Mouse (Mus musculus): ENCODE data around the gene Acot4. TPM values are rescaled to one million over a fixed set of nuclear protein-coding genes. Genes with fewer than 3 reads are reported as not detected.
"Not testable (repeated sequence)": the region's sequence is repeated elsewhere in the genome, so short reads cannot be mapped to it uniquely, and the experiment has no call there.

The Acot4 gene
- polyA plus RNA-seq, 1 experiment from 2014 or later, result 10.0 TPM

- 51% methylated on average over 5 of the region's 5 CpGs for WGBS (ENCODE audit: insufficient replicate concordance)
- Histone ChIP-seq H3K4me3 (ENCODE audit: low read depth, low read length) (no peak overlapping the region), H3K4me2 (ENCODE audit: low read depth, low read length) (no peak overlapping the region), H3K9ac (ENCODE audit: low read depth, low read length) (no peak overlapping the region), H3K27me3 (ENCODE audit: control insufficient read depth, insufficient read depth, low read depth, low read length) (peaks cover 5% of the 10 kb centered on the region; the same call in 1 of the 2 replicates), H3K36me3 (ENCODE audit: control insufficient read depth, insufficient read depth) (no peaks in the 10 kb centered on the region), H3K27ac (ENCODE audit: low read length) (peak overlapping the region; percentile 52; the same call in 1 of the 2 replicates), H3K9me3 (replicated peaks; ENCODE audit: control insufficient read depth, low read length) (no peaks in the 10 kb centered on the region), H3K4me1 (ENCODE audit: control insufficient read depth, low read depth, low read length) (peaks cover 2% of the 10 kb centered on the region; the same call in 1 of the 2 replicates)
- ATAC-seq (ENCODE audit: low read depth), result peak; percentile 67
These were observed 4.1 kb downstream of the Acot4 start for GRCm38 (mm10) chr12:84042248-84042647.

GRCm38 (mm10) chr12:84044045-84044444, 5.9 kb downstream of the Acot4 start:
- 0 out of 2 replicates have a peak, but pooled peaks have one; percentile 25 for ATAC-seq (ENCODE audit: low read depth)
- Histone ChIP-seq H3K9ac (ENCODE audit: low read depth, low read length) (no peak overlapping the region), H3K9me3 (replicated peaks; ENCODE audit: control insufficient read depth, low read length) (no peaks in the 10 kb centered on the region), H3K4me3 (ENCODE audit: low read depth, low read length) (no peak overlapping the region), H3K4me1 (ENCODE audit: control insufficient read depth, low read depth, low read length) (peaks cover 2% of the 10 kb centered on the region; the same call in 1 of the 2 replicates), H3K27ac (ENCODE audit: low read length) (no peak overlapping the region), H3K36me3 (ENCODE audit: control insufficient read depth, insufficient read depth) (no peaks in the 10 kb centered on the region), H3K27me3 (ENCODE audit: control insufficient read depth, insufficient read depth, low read depth, low read length) (no peaks in the 10 kb centered on the region), H3K4me2 (ENCODE audit: low read depth, low read length) (no peak overlapping the region)
- whole genome bisulfite sequencing (ENCODE audit: insufficient replicate concordance), result 37% methylated on average over 2 of the region's 2 CpGs

DNA sequence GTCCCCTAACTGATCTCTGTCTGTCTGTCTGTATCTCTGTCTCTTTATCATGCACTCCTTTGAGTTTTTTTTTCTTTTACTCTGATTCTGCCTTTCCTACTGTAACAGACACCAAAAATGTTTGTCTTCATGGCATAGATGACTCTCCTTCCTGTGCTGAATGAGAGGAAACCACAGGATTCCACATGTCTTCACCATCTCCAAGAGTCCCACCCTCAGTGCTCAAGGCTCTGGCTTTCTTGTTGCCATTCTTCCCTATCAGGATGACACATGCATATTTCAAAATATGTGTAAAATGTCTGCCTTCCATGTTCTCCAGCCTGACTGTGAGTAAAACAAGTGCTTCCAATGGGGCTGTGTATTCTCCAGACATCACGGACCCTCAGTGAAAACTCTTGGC, 8.7 kb downstream of the Acot4 start:
- H3K9ac ChIP-seq (ENCODE audit: low read depth, low read length), result no peak overlapping the region

DNA sequence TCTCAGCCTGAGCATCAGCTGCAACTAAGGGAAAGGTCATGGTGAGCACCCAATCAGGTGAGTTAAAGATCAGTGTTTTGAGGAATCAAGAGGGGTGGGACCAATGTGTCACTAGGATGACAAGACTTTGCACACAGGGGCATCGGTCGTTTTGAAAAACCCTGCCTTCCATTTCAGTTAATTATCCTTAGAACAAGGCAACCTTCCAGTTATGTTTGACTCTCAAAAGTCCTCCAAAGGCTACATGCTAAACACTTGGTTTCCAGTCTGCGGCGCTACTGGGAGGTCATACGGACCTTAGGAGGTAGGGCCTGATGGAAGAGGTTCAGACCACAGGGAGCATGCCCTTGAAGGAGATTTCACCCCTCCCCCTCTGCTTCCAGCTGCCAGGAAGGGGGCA, 12.6 kb downstream of the Acot4 start:
- H3K4me1 ChIP-seq (ENCODE audit: control insufficient read depth, low read depth, low read length); H3K4me3 ChIP-seq (ENCODE audit: low read depth, low read length); H3K9ac ChIP-seq (ENCODE audit: low read depth, low read length); H3K36me3 ChIP-seq (ENCODE audit: control insufficient read depth, insufficient read depth); ATAC-seq (ENCODE audit: low read depth); H3K4me2 ChIP-seq (ENCODE audit: low read depth, low read length); H3K9me3 ChIP-seq (replicated peaks; ENCODE audit: control insufficient read depth, low read length); H3K27ac ChIP-seq (ENCODE audit: low read length): not testable (repeated sequence)
- WGBS (ENCODE audit: insufficient replicate concordance), result 64% methylated on average over 5 of the region's 5 CpGs
- peaks cover 20% of the 10 kb centered on the region for H3K27me3 ChIP-seq (ENCODE audit: control insufficient read depth, insufficient read depth, low read depth, low read length)

More for the DNA sequence above, 8.7 kb downstream of the Acot4 start:
- WGBS (ENCODE audit: insufficient replicate concordance), result 73% methylated on average over 1 of the region's 1 CpGs
- H3K9me3 ChIP-seq (replicated peaks; ENCODE audit: control insufficient read depth, low read length), result no peaks in the 10 kb centered on the region
- H3K4me1 ChIP-seq (ENCODE audit: control insufficient read depth, low read depth, low read length), result peaks cover 2% of the 10 kb centered on the region; the same call in 1 of the 2 replicates
- no peak overlapping the region for H3K4me2 ChIP-seq (ENCODE audit: low read depth, low read length)
- H3K36me3 ChIP-seq (ENCODE audit: control insufficient read depth, insufficient read depth), result no peaks in the 10 kb centered on the region
- H3K27ac ChIP-seq (ENCODE audit: low read length), result no peak overlapping the region
- no peak for ATAC-seq (ENCODE audit: low read depth)
- H3K4me3 ChIP-seq (ENCODE audit: low read depth, low read length), result no peak overlapping the region
- no peaks in the 10 kb centered on the region for H3K27me3 ChIP-seq (ENCODE audit: control insufficient read depth, insufficient read depth, low read depth, low read length)

GRCm38 (mm10) chr12:84051937-84052474, 13.8 kb downstream of the Acot4 start, which contains the start of gene Acot3:
Gene Acot3, plus strand, starts transcription at chr12:84052144.
- no peak within 1 kb of the TSS for H3K9ac ChIP-seq (ENCODE audit: low read depth, low read length)
- peak within 1 kb of the TSS; percentile 41 for H3K4me2 ChIP-seq (ENCODE audit: low read depth, low read length)

GRCm38 (mm10) chr12:84052609-84053008, 14.4 kb downstream of the Acot4 start:
- no peak for ATAC-seq (ENCODE audit: low read depth)
- peak overlapping the region; percentile 51 for H3K4me3 ChIP-seq (ENCODE audit: low read depth, low read length)
- peaks cover 20% of the 10 kb centered on the region for H3K27me3 ChIP-seq (ENCODE audit: control insufficient read depth, insufficient read depth, low read depth, low read length)
- 52% methylated on average over 7 of the region's 7 CpGs for WGBS (ENCODE audit: insufficient replicate concordance)
- H3K4me2 ChIP-seq (ENCODE audit: low read depth, low read length), result peak overlapping the region; percentile 41
- no peaks in the 10 kb centered on the region for H3K9me3 ChIP-seq (replicated peaks; ENCODE audit: control insufficient read depth, low read length)
- H3K36me3 ChIP-seq (ENCODE audit: control insufficient read depth, insufficient read depth), result no peaks in the 10 kb centered on the region
- no peak overlapping the region for H3K9ac ChIP-seq (ENCODE audit: low read depth, low read length)
- H3K27ac ChIP-seq (ENCODE audit: low read length), result peak overlapping the region; percentile 12; the same call in 1 of the 2 replicates
- H3K4me1 ChIP-seq (ENCODE audit: control insufficient read depth, low read depth, low read length), result no peaks in the 10 kb centered on the region

More at GRCm38 (mm10) chr12:84051937-84052474, 13.8 kb downstream of the Acot4 start, which contains the start of gene Acot3:
- Histone ChIP-seq H3K4me1 (ENCODE audit: control insufficient read depth, low read depth, low read length) (no peaks in the 10 kb centered on the region), H3K4me3 (ENCODE audit: low read depth, low read length) (peak within 1 kb of the TSS; percentile 51), H3K27ac (ENCODE audit: low read length) (peak within 1 kb of the TSS; percentile 12), H3K36me3 (ENCODE audit: control insufficient read depth, insufficient read depth) (no peaks in the 10 kb centered on the region), H3K9me3 (replicated peaks; ENCODE audit: control insufficient read depth, low read length) (no peaks in the 10 kb centered on the region), H3K27me3 (ENCODE audit: control insufficient read depth, insufficient read depth, low read depth, low read length) (peaks cover 20% of the 10 kb centered on the region)
- ATAC-seq (ENCODE audit: low read depth), result 0 out of 2 replicates have a peak, but pooled peaks have one; percentile 30
- WGBS (ENCODE audit: insufficient replicate concordance), result 22% methylated on average over 5 of the region's 5 CpGs

- Histone ChIP-seq H3K9ac (ENCODE audit: low read depth, low read length) (no peak overlapping the region), H3K4me2 (ENCODE audit: low read depth, low read length) (peak overlapping the region; percentile 52), H3K9me3 (replicated peaks; ENCODE audit: control insufficient read depth, low read length) (no peaks in the 10 kb centered on the region), H3K4me1 (ENCODE audit: control insufficient read depth, low read depth, low read length) (no peaks in the 10 kb centered on the region), H3K27me3 (ENCODE audit: control insufficient read depth, insufficient read depth, low read depth, low read length) (peaks cover 20% of the 10 kb centered on the region), H3K4me3 (ENCODE audit: low read depth, low read length) (peak overlapping the region; percentile 51), H3K27ac (ENCODE audit: low read length) (peak overlapping the region; percentile 26), H3K36me3 (ENCODE audit: control insufficient read depth, insufficient read depth) (no peaks in the 10 kb centered on the region)
- WGBS (ENCODE audit: insufficient replicate concordance), result 10% methylated on average over 16 of the region's 16 CpGs
- ATAC-seq (ENCODE audit: low read depth), result peak; percentile 30; the same call in 1 of the 2 replicates
These were observed 15.0 kb downstream of the Acot4 start for GRCm38 (mm10) chr12:84053173-84053572.

GRCm38 (mm10) chr12:84053679-84054391, 15.7 kb downstream of the Acot4 start:
- H3K27ac ChIP-seq (ENCODE audit: low read length), result peak overlapping the region; percentile 26

DNA sequence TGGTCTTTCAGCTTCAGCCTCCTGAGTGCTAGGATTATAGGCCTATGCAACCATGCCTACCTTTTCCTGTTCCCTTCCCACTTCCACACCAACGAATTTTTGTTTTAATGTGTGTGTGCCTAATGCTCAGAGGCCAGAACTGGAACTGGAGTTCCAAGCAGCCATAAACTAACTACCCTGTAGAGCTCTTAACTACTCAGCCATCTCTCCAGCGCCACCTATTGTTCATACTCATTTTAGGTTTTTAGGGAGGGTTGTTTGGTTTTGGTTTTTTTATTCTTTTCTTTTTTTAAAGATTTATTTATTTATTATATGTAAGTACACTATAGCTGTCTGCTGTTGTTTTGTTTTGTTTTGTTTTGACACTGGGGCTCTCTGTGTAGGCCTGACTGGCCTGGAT, 22.8 kb downstream of the Acot4 start:
- Histone ChIP-seq H3K4me2 (ENCODE audit: low read depth, low read length) (no peak overlapping the region), H3K9me3 (replicated peaks; ENCODE audit: control insufficient read depth, low read length) (no peaks in the 10 kb centered on the region), H3K9ac (ENCODE audit: low read depth, low read length) (no peak overlapping the region), H3K36me3 (ENCODE audit: control insufficient read depth, insufficient read depth) (no peaks in the 10 kb centered on the region), H3K4me1 (ENCODE audit: control insufficient read depth, low read depth, low read length) (no peaks in the 10 kb centered on the region), H3K27ac (ENCODE audit: low read length) (no peak overlapping the region), H3K27me3 (ENCODE audit: control insufficient read depth, insufficient read depth, low read depth, low read length) (no peaks in the 10 kb centered on the region), H3K4me3 (ENCODE audit: low read depth, low read length) (no peak overlapping the region)
- WGBS (ENCODE audit: insufficient replicate concordance), result 14% methylated on average over 2 of the region's 2 CpGs
- no peak for ATAC-seq (ENCODE audit: low read depth)

More at GRCm38 (mm10) chr12:84053679-84054391, 15.7 kb downstream of the Acot4 start:
- Histone ChIP-seq H3K9me3 (replicated peaks; ENCODE audit: control insufficient read depth, low read length) (no peaks in the 10 kb centered on the region), H3K9ac (ENCODE audit: low read depth, low read length) (peak overlapping the region; percentile 28; the same call in 1 of the 2 replicates), H3K36me3 (ENCODE audit: control insufficient read depth, insufficient read depth) (no peaks in the 10 kb centered on the region), H3K4me1 (ENCODE audit: control insufficient read depth, low read depth, low read length) (no peaks in the 10 kb centered on the region), H3K4me3 (ENCODE audit: low read depth, low read length) (peak overlapping the region; percentile 51), H3K27me3 (ENCODE audit: control insufficient read depth, insufficient read depth, low read depth, low read length) (peaks cover 20% of the 10 kb centered on the region), H3K4me2 (ENCODE audit: low read depth, low read length) (peak overlapping the region; percentile 52)
- peak; percentile 66; the same call in 1 of the 2 replicates for ATAC-seq (ENCODE audit: low read depth)
- 3% methylated on average over 35 of the region's 46 CpGs for WGBS (ENCODE audit: insufficient replicate concordance)
